Mouse (Mus musculus) lung, postnatal 0 days (tissue): ENCODE data around the gene Rln1.

ENCODE experiments used
- CTCF ChIP-seq: IDR thresholded peaks from 2 replicates; pipeline ENCODE4 v1.5.1; 2016; ENCODE audit warnings: antibody characterized with exemption, mild to moderate bottlenecking
- EP300 ChIP-seq: IDR thresholded peaks from 2 replicates; pipeline ENCODE4 v1.6.1; 2016; ENCODE audit warnings: antibody characterized with exemption, mild to moderate bottlenecking, control low read depth

- TF ChIP-seq CTCF: no peak
- TF ChIP-seq EP300: no peak
Measured at GRCm38 (mm10) chr19:29344868-29345267, 10.4 kb upstream of the Rln1 start.
